Mouse (Mus musculus) cerebellum, adult 2 months (tissue): ENCODE measurements around the gene Fam173b.

Experiments used
- CTCF ChIP-seq: fragments of 200-500 bp; IDR thresholded peaks from 2 replicates; pipeline ENCODE4 v1.5.1; 2011; ENCODE audit warnings: low read depth, mild to moderate bottlenecking, control low read depth, low read length, moderate library complexity, borderline replicate concordance; ENCODE audit not compliant: insufficient read depth
- POLR2A ChIP-seq: fragments of 200-500 bp; IDR thresholded peaks from 2 replicates; pipeline ENCODE4 v1.6.1; 2011; ENCODE audit warnings: low read length, control low read depth, borderline replicate concordance; ENCODE audit not compliant: insufficient read depth

DNA sequence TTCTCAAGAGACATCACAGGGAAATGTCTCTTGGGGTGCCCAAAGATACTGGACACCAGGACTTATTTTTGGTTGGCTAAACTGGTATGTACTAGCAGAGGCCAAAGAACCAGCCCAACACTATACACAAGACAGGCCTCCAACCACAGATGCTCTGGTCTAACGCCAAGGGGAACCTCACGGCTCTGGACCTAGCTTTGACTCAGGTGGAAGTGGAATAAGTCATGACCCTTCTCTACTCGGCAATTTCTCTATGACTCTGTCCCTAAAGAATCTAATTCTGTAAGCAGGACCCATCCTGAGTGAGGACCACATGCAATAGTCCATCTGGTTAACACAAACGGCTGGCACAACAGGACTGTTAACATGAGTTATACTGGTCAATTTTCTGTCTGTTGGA lies 1.8 kb upstream of the Fam173b start:
- no peak for TF ChIP-seq POLR2A
- no peak for TF ChIP-seq CTCF
